Mouse (Mus musculus) stomach, embryonic 14.5 days (tissue): ENCODE measurements around the gene Vmn1r165. TPM values are rescaled to one million over a fixed set of nuclear protein-coding genes. Genes with fewer than 3 reads are reported as not detected.
"Not testable (repeated sequence)": the region's sequence is repeated elsewhere in the genome, so short reads cannot be mapped to it uniquely, and the experiment has no call there.

Source experiments
- ATAC-seq: fragments of 200-750 bp; cut with Nextera tagmentation; 2 replicates; pipeline ENCODE4 v1.8.0; 2017; ENCODE audit warnings: low read depth, moderate TSS enrichment; ENCODE audit not compliant: insufficient number of reproducible peaks, insufficient read depth, low FRiP score
- H3K27ac ChIP-seq: fragments of 300-500 bp; sonication (generic); 2 replicates; pipeline ENCODE4 v1.5.1; 2014; ENCODE audit warnings: mild to moderate bottlenecking, low read length, moderate library complexity, mixed read lengths
- H3K27me3 ChIP-seq: fragments of 300-500 bp; sonication (generic); 2 replicates; pipeline ENCODE4 v1.6.1; 2014; ENCODE audit warnings: low read length, control low read depth, mixed read lengths; ENCODE audit not compliant: control insufficient read depth, insufficient read depth
- H3K36me3 ChIP-seq: fragments of 300-500 bp; sonication (generic); 2 replicates; pipeline ENCODE4 v1.6.1; 2014; ENCODE audit warnings: mild to moderate bottlenecking, control low read depth, low read length, moderate library complexity, mixed read lengths; ENCODE audit not compliant: control insufficient read depth, insufficient read depth
- H3K4me1 ChIP-seq: fragments of 300-500 bp; sonication (generic); 2 replicates; pipeline ENCODE4 v1.6.1; 2014; ENCODE audit warnings: low read length, control low read depth, mixed read lengths; ENCODE audit not compliant: control insufficient read depth, insufficient read depth
- H3K4me2 ChIP-seq: fragments of 300-500 bp; sonication (generic); replicated peaks from 2 replicates; pipeline ENCODE4 v1.6.1; 2014; ENCODE audit warnings: low read depth, low read length, control low read depth
- H3K4me3 ChIP-seq: fragments of 300-500 bp; sonication (generic); 2 replicates; pipeline ENCODE4 v1.5.1; 2014; ENCODE audit warnings: low read depth, low read length, control low read depth
- H3K9ac ChIP-seq: fragments of 300-500 bp; sonication (generic); replicated peaks from 2 replicates; pipeline ENCODE4 v1.6.1; 2014; ENCODE audit warnings: low read depth, mild to moderate bottlenecking, control low read depth, low read length, moderate library complexity, mixed read lengths
- H3K9me3 ChIP-seq: fragments of 300-500 bp; sonication (generic); 2 replicates; pipeline ENCODE4 v1.6.1; 2016; ENCODE audit warnings: low read depth, low read length, control low read depth; ENCODE audit not compliant: control insufficient read depth
- WGBS: fragments of 180-500 bp; shearing (Covaris S2); extraction: QIAGEN DNeasy Blood & Tissue Kit; methylation state at CpG from one replicate; pipeline ENCODE4 v1.1.7; 2014; 5-methylcytosine and 5-hydroxymethylcytosine counted together
- polyA plus RNA-seq: library from polyadenylated mRNA; unstranded; fragments of >200 nt; fragmentation: Nextera tagmentation; extraction: Ambion mirVana; gene quantifications from 2 replicates; pipeline ENCODE4 v1.2.1, GENCODE M21; 2014

The Vmn1r165 gene
- polyA plus RNA-seq: not detected in 2 replicates

GRCm38 (mm10) chr7:23217032-23217431, at the start of gene Vmn1r165:
Vmn1r165 (plus strand) TSS chr7:23217332.
- not testable (repeated sequence) for H3K4me2 ChIP-seq, H3K27me3 ChIP-seq, H3K36me3 ChIP-seq, H3K4me1 ChIP-seq, H3K9me3 ChIP-seq, H3K27ac ChIP-seq, H3K4me3 ChIP-seq, ATAC-seq, H3K9ac ChIP-seq
- WGBS: no CpG with 5 or more reads among the region's 3 CpGs

- ATAC-seq: not testable (repeated sequence)
These were observed 34.5 kb downstream of the Vmn1r165 start, which contains the start of gene Vmn1r166 for GRCm38 (mm10) chr7:23251582-23251981. Vmn1r166 (minus strand) TSS chr7:23251682.

More at GRCm38 (mm10) chr7:23251582-23251981, 34.5 kb downstream of the Vmn1r165 start, which contains the start of gene Vmn1r166:
- H3K27ac ChIP-seq, H3K4me3 ChIP-seq, H3K27me3 ChIP-seq, H3K4me1 ChIP-seq, H3K9me3 ChIP-seq, H3K36me3 ChIP-seq, H3K4me2 ChIP-seq, H3K9ac ChIP-seq: not testable (repeated sequence)
- no CpG with 5 or more reads among the region's 2 CpGs for WGBS

Other genes starting within 250 kb of the Vmn1r165 start
- not detected in 2 replicates for gene Gm4214, start 232.7 kb upstream of the Vmn1r165 start, polyA plus RNA-seq
- not detected in 2 replicates for gene Gm4216, start 197.4 kb upstream of the Vmn1r165 start, polyA plus RNA-seq
- gene Vmn1r163, start 161.8 kb upstream of the Vmn1r165 start, polyA plus RNA-seq: not detected in 2 replicates
- gene Gm8720, start 149.9 kb upstream of the Vmn1r165 start, polyA plus RNA-seq: not detected in 2 replicates
- gene Gm10662, start 72.9 kb upstream of the Vmn1r165 start, polyA plus RNA-seq: not detected in 2 replicates
- not detected in 2 replicates for gene Vmn1r166, start 34.4 kb downstream of the Vmn1r165 start, polyA plus RNA-seq
- gene Gm6902, start 61.6 kb downstream of the Vmn1r165 start, polyA plus RNA-seq: not detected in 2 replicates
- not detected in 2 replicates for gene Nlrp4e, start 83.9 kb downstream of the Vmn1r165 start, polyA plus RNA-seq
- not detected in 2 replicates for gene Nlrp5, start 168.6 kb downstream of the Vmn1r165 start, polyA plus RNA-seq